Mouse (Mus musculus): Measurements from ENCODE around the gene Adam12.

The Adam12 gene

GRCm38 (mm10) chr7:134081307-134082072, 150.5 kb downstream of the Adam12 start:
- no peak for DNase-seq (ENCODE audit: low read depth)

- DNase-seq (ENCODE audit: low read depth): no peak
Observed at GRCm38 (mm10) chr7:134079980-134080725, 151.8 kb downstream of the Adam12 start.

GRCm38 (mm10) chr7:134077684-134078083, 154.3 kb downstream of the Adam12 start:
- DNase-seq (ENCODE audit: low read depth): no peak

GRCm38 (mm10) chr7:134073011-134073410, 158.9 kb downstream of the Adam12 start:
- DNase-seq (ENCODE audit: low read depth): no peak

GRCm38 (mm10) chr7:134071153-134071885, 160.6 kb downstream of the Adam12 start:
- no peak for DNase-seq (ENCODE audit: low read depth)

- DNase-seq (ENCODE audit: low read depth): no peak
Observed at GRCm38 (mm10) chr7:134062629-134063028, 169.3 kb downstream of the Adam12 start.

- no peak for DNase-seq (ENCODE audit: low read depth)
Observed at GRCm38 (mm10) chr7:134052486-134052885, 179.5 kb downstream of the Adam12 start.

GRCm38 (mm10) chr7:134050371-134050770, 181.6 kb downstream of the Adam12 start:
- DNase-seq (ENCODE audit: low read depth): no peak

- DNase-seq (ENCODE audit: low read depth): no peak
Observed at GRCm38 (mm10) chr7:134046376-134046775, 185.6 kb downstream of the Adam12 start.

GRCm38 (mm10) chr7:134043576-134043975, 188.4 kb downstream of the Adam12 start:
- DNase-seq (ENCODE audit: low read depth): no peak

- DNase-seq (ENCODE audit: low read depth): no peak
Observed at GRCm38 (mm10) chr7:134042614-134043013, 189.3 kb downstream of the Adam12 start.

- no peak for DNase-seq (ENCODE audit: low read depth)
Observed at GRCm38 (mm10) chr7:134033939-134034338, 198.0 kb downstream of the Adam12 start.

- DNase-seq (ENCODE audit: low read depth): no peak
Observed at GRCm38 (mm10) chr7:134032959-134033366, 199.0 kb downstream of the Adam12 start.

- DNase-seq (ENCODE audit: low read depth): no peak
Observed at GRCm38 (mm10) chr7:134031787-134032186, 200.2 kb downstream of the Adam12 start.

GRCm38 (mm10) chr7:134031256-134031655, 200.7 kb downstream of the Adam12 start:
- no peak for DNase-seq (ENCODE audit: low read depth)

- no peak for DNase-seq (ENCODE audit: low read depth)
Observed at GRCm38 (mm10) chr7:134028281-134028830, 203.6 kb downstream of the Adam12 start.

- no peak for DNase-seq (ENCODE audit: low read depth)
Observed at GRCm38 (mm10) chr7:134027020-134027415, 204.9 kb downstream of the Adam12 start.

- no peak for DNase-seq (ENCODE audit: low read depth)
Observed at GRCm38 (mm10) chr7:134026200-134027019, 205.5 kb downstream of the Adam12 start.

GRCm38 (mm10) chr7:134022157-134022885, 209.6 kb downstream of the Adam12 start:
- no peak for DNase-seq (ENCODE audit: low read depth)

GRCm38 (mm10) chr7:134015226-134015625, 216.7 kb downstream of the Adam12 start:
- no peak for DNase-seq (ENCODE audit: low read depth)

GRCm38 (mm10) chr7:134014733-134015132, 217.2 kb downstream of the Adam12 start:
- DNase-seq (ENCODE audit: low read depth): no peak

All from c-Kit-positive CD71-positive TER-119-negative erythroid progenitor cells, embryonic 14.5 days (primary cell).